Mouse (Mus musculus) forebrain, embryonic 16.5 days (tissue): ENCODE results near the gene Il34. TPM values are rescaled to one million over a fixed set of nuclear protein-coding genes. Genes with fewer than 3 reads are reported as not detected.

ENCODE experiments used
- ATAC-seq: fragments of 200-750 bp; cut with Nextera tagmentation; 2 replicates; pipeline ENCODE4 v1.8.0; 2017; ENCODE audit warnings: mild to moderate bottlenecking, moderate library complexity
- H3K27ac ChIP-seq: fragments of 300-500 bp; sonication (generic); 2 replicates; pipeline ENCODE4 v1.5.1; 2014; ENCODE audit warnings: low read length, control low read depth
- H3K27me3 ChIP-seq: fragments of 300-500 bp; sonication (generic); replicated peaks from 2 replicates; pipeline ENCODE4 v1.6.1; 2014; ENCODE audit warnings: low read length; ENCODE audit not compliant: control insufficient read depth, insufficient read depth
- H3K36me3 ChIP-seq: fragments of 300-500 bp; sonication (generic); 2 replicates; pipeline ENCODE4 v1.6.1; 2014; ENCODE audit not compliant: control insufficient read depth, insufficient read depth
- H3K4me1 ChIP-seq: fragments of 300-500 bp; sonication (generic); replicated peaks from 2 replicates; pipeline ENCODE4 v1.6.1; 2014; ENCODE audit warnings: low read length; ENCODE audit not compliant: control insufficient read depth, insufficient read depth
- H3K4me2 ChIP-seq: fragments of 300-500 bp; sonication (generic); 2 replicates; pipeline ENCODE4 v1.6.1; 2014; ENCODE audit warnings: mild to moderate bottlenecking, low read length, control low read depth
- H3K4me3 ChIP-seq: fragments of 300-500 bp; sonication (generic); replicated peaks from 2 replicates; pipeline ENCODE4 v1.5.1; 2014; ENCODE audit warnings: mild to moderate bottlenecking, low read length, control low read depth
- H3K9ac ChIP-seq: fragments of 300-500 bp; sonication (generic); replicated peaks from 2 replicates; pipeline ENCODE4 v1.6.1; 2014; ENCODE audit warnings: low read depth, low read length, control low read depth
- H3K9me3 ChIP-seq: fragments of 300-500 bp; sonication (generic); 2 replicates; pipeline ENCODE4 v1.6.1; 2016; ENCODE audit warnings: low read length; ENCODE audit not compliant: control insufficient read depth
- WGBS: fragments of 180-500 bp; shearing (Covaris S2); extraction: QIAGEN DNeasy Blood & Tissue Kit; methylation state at CpG from one replicate; pipeline ENCODE4 v1.1.7; 2014; 5-methylcytosine and 5-hydroxymethylcytosine counted together
- polyA plus RNA-seq: library from polyadenylated mRNA; unstranded; fragments of >200 nt; fragmentation: Nextera tagmentation; extraction: Ambion mirVana; gene quantifications from 2 replicates; pipeline ENCODE4 v1.2.1, GENCODE M21; 2015

The Il34 gene
- polyA plus RNA-seq, 1 experiment from 2014 or later = 5.4 TPM

- Histone ChIP-seq H3K9me3 (no peaks in the 10 kb centered on the region), H3K9ac (no peak overlapping the region), H3K27ac (no peak overlapping the region), H3K4me2 (no peak overlapping the region), H3K4me1 (no peaks in the 10 kb centered on the region), H3K36me3 (peaks cover 72% of the 10 kb centered on the region), H3K27me3 (no peaks in the 10 kb centered on the region), H3K4me3 (no peak overlapping the region)
- no peak for ATAC-seq
- 85% methylated on average over 7 of the region's 7 CpGs for WGBS
These were observed 7.5 kb upstream of the Il34 start for GRCm38 (mm10) chr8:110813081-110813812.

GRCm38 (mm10) chr8:110812349-110813080, 6.8 kb upstream of the Il34 start:
- H3K36me3 ChIP-seq = peaks cover 66% of the 10 kb centered on the region
- no peaks in the 10 kb centered on the region for H3K27me3 ChIP-seq
- no peak overlapping the region for H3K27ac ChIP-seq
- WGBS = 95% methylated on average over 7 of the region's 7 CpGs
- no peak overlapping the region for H3K4me3 ChIP-seq
- no peaks in the 10 kb centered on the region for H3K4me1 ChIP-seq
- no peak for ATAC-seq
- no peaks in the 10 kb centered on the region for H3K9me3 ChIP-seq
- H3K9ac ChIP-seq = no peak overlapping the region
- no peak overlapping the region for H3K4me2 ChIP-seq

GRCm38 (mm10) chr8:110811793-110812192, 6.1 kb upstream of the Il34 start:
- Histone ChIP-seq H3K36me3 (peaks cover 60% of the 10 kb centered on the region), H3K4me3 (no peak overlapping the region), H3K27me3 (no peaks in the 10 kb centered on the region), H3K9ac (no peak overlapping the region), H3K9me3 (no peaks in the 10 kb centered on the region), H3K27ac (no peak overlapping the region), H3K4me2 (no peak overlapping the region), H3K4me1 (no peaks in the 10 kb centered on the region)
- 94% methylated on average over 7 of the region's 7 CpGs for WGBS
- ATAC-seq = no peak

GRCm38 (mm10) chr8:110811116-110811515, 5.4 kb upstream of the Il34 start:
- Histone ChIP-seq H3K27me3 (no peaks in the 10 kb centered on the region), H3K9ac (no peak overlapping the region), H3K9me3 (no peaks in the 10 kb centered on the region), H3K27ac (no peak overlapping the region), H3K4me2 (no peak overlapping the region), H3K4me1 (no peaks in the 10 kb centered on the region), H3K36me3 (peaks cover 57% of the 10 kb centered on the region), H3K4me3 (no peak overlapping the region)
- no peak for ATAC-seq
- 93% methylated on average over 3 of the region's 3 CpGs for WGBS

- H3K27me3 ChIP-seq = no peaks in the 10 kb centered on the region
- H3K4me1 ChIP-seq = no peaks in the 10 kb centered on the region
- ATAC-seq = no peak
- no peaks in the 10 kb centered on the region for H3K9me3 ChIP-seq
- H3K9ac ChIP-seq = no peak overlapping the region
- no peak overlapping the region for H3K4me2 ChIP-seq
- no peak overlapping the region for H3K27ac ChIP-seq
- WGBS = 89% methylated on average over 7 of the region's 7 CpGs
- peaks cover 52% of the 10 kb centered on the region for H3K36me3 ChIP-seq
- no peak overlapping the region for H3K4me3 ChIP-seq
These were observed 4.8 kb upstream of the Il34 start for GRCm38 (mm10) chr8:110810481-110811065.

GRCm38 (mm10) chr8:110809831-110810230, 4.1 kb upstream of the Il34 start:
- peaks cover 47% of the 10 kb centered on the region for H3K36me3 ChIP-seq
- H3K4me2 ChIP-seq = no peak overlapping the region
- no peaks in the 10 kb centered on the region for H3K4me1 ChIP-seq
- no peak overlapping the region for H3K4me3 ChIP-seq
- ATAC-seq = no peak
- no peak overlapping the region for H3K27ac ChIP-seq
- 70% methylated on average over 2 of the region's 2 CpGs for WGBS
- no peaks in the 10 kb centered on the region for H3K27me3 ChIP-seq
- H3K9me3 ChIP-seq = no peaks in the 10 kb centered on the region
- H3K9ac ChIP-seq = no peak overlapping the region

GRCm38 (mm10) chr8:110808495-110809472, 3.1 kb upstream of the Il34 start:
- Histone ChIP-seq H3K9ac (no peak overlapping the region), H3K4me2 (no peak overlapping the region), H3K36me3 (peaks cover 37% of the 10 kb centered on the region), H3K4me1 (no peaks in the 10 kb centered on the region), H3K27ac (no peak overlapping the region), H3K9me3 (no peaks in the 10 kb centered on the region), H3K27me3 (no peaks in the 10 kb centered on the region), H3K4me3 (no peak overlapping the region)
- ATAC-seq = no peak
- 61% methylated on average over 13 of the region's 13 CpGs for WGBS

GRCm38 (mm10) chr8:110806146-110806545, 422 bp upstream of the Il34 start:
- Histone ChIP-seq H3K27ac (no peak overlapping the region), H3K4me2 (no peak overlapping the region), H3K27me3 (no peaks in the 10 kb centered on the region), H3K4me3 (no peak overlapping the region), H3K9ac (no peak overlapping the region), H3K36me3 (peaks cover 19% of the 10 kb centered on the region), H3K4me1 (no peaks in the 10 kb centered on the region), H3K9me3 (no peaks in the 10 kb centered on the region)
- no peak for ATAC-seq
- WGBS = 94% methylated on average over 1 of the region's 1 CpGs
